Mouse (Mus musculus): Measurements from ENCODE around the gene Ldhc.
A peak's percentile ranks its signal among the peaks of the same experiment; 100 is the strongest.
"Not testable (repeated sequence)": the region's sequence is repeated elsewhere in the genome, so short reads cannot be mapped to it uniquely, and the experiment has no call there.

Gene Ldhc

GRCm38 (mm10) chr7:46843576-46843975 lies 17.4 kb upstream of the Ldhc start:
- no peak for DNase-seq

DNA sequence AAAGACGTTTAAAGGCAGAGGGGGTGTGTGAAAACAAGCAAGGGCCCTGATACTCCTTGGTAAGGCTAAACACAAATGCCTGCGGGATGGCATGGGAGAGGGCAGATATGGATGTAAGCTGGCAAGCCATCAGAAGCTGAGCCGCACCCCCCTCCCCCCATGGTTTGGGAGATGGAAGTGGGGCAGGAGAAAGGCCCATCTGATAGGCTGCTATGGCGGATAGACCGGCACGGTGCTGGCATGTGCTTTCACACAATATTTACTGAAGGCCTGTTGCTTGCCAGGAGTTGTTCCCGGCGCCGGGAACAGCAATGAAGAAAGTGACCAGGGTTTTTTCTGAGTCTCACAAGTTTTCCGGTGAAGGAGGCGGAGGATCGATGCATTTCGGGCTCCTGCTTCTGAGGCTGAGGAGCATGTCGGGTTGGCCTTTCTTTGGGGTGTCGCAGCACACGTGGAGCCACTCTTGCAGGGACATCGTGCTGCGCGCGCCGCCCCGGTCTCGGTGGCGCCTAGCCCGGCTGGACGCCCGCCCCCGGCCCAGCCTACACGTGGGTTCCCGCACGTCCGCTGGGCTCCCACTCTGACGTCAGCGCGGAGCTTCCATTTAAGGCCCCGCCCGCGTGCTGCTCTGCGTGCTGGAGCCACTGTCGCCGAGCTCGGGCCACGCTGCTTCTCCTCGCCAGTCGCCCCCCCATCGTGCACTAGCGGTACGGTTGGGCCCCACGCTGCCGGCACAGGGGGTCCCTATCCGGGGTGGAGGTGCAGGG lies 15.6 kb upstream of the Ldhc start:
- DNase-seq, result peak; percentile 87

DNA sequence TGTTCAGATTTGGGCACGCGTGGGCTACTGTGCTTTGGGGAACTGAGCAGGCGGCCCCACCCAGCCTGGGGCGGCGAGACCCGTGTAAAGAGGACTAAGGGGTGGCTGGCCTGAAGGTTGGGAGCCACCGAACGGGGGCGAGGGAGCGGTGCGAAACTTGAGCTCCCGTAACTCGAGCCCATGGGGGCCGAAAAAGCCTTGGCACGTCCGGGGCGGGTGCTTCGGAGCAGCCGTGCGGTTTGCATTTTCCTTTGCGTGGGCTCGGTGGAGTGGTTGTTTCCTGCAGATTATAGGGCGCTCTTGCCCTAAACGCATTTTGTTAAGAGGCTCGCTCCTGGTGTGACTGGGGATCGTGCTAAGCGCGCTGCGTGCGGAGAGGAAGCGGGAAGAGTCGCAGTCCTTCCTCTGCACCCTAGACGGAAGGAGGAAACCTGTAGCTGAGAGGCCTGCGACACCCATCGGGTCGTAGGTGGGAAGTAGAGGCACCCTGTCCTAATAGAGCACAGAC lies 15.0 kb upstream of the Ldhc start:
- DNase-seq, result no peak

DNA sequence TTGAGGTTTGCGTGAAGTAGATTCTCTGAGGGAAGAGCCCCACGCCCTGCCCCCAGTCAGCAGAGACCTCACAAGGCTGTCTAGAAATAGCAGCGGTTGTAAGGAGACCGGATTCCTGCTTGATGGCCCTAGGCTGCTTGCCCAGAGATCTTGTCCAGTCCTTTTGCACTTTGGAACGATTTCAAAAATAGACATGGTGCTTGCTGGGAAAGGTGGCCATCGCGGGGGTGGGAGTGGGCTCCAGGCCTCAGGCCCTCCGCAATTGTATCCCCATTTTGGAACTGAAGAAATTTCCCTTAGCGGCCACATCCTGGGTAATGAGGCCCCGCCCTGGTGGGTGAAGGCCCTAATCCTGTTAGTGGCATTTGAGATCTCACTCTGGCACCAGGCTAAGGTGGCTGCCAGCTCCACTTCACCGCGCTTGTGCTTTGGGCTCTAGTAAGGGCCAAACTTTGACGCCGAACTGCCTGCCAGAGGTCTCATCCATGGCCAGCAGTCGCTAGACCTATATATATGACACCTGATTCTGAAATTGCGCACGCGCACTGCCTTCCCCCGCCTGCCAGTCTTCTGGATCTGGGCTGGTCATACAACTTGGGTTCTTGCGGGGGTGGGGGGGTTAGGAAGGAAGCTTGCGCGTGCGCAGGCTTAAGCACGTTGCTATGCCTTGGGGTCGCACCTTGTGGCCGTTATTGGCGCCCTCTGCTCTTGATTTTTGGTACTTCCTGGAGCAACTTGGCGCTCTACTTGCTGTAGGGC lies 14.3 kb upstream of the Ldhc start:
- peak; percentile 72 for DNase-seq

DNA sequence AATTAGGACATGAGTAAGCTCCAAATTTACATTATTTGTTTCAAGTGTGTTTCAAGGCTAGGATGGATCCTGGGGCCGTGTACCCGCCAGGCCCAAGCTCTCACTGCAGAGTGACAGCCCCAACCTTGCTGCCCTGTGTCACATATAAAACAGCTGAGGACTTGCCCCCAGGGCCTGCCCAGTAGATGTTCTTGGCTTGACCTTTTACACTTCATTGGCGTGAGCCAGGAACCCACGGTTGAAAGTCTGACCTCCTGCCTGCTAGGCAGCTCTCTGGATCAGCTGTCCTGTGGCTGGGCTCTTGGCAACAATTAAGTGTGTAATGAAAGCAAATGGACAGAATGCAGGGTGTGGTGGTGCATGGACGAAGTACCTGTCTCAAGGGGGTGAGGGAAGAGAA lies 11.7 kb upstream of the Ldhc start:
- peak; percentile 64 for DNase-seq

DNA sequence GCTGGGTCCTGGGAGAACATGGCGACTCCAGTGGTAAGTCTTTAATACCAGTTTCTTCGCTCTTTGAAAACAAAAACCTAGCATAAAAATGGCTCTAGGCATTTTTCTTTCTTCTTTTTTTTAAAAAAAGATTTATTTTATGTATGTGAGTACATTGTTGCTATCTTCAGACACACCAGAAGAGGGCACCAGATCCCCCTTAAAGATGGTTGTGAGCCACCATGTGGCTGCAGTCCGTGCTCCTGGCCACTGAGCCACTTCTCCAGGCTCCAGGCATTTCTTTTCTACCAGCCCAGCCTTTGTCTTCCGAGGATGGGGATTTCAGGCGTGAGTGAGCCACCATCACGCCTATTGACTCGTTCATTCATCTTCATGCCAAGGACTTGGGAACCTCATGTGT lies 10.0 kb upstream of the Ldhc start:
- DNase-seq, result no peak

DNA sequence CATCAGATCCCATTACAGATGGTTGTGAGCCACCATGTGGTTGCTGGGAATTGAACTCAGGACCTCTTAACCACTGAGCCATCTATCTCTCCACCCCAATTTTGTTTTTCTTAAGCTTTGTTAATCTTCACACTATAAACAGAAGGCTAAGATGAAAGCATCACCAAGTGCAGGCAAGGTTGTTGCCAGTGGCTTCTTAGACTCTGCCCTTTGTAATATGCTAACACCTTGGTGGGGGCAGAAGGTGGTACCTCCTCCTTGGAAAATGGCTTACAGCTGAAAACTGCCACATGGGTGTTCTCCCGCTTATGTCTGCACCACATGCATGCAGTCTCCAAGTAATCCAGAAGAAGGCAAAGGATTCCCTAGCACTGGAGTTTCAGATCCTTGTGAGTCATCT lies 8.3 kb upstream of the Ldhc start:
- DNase-seq, result peak; percentile 49

DNA sequence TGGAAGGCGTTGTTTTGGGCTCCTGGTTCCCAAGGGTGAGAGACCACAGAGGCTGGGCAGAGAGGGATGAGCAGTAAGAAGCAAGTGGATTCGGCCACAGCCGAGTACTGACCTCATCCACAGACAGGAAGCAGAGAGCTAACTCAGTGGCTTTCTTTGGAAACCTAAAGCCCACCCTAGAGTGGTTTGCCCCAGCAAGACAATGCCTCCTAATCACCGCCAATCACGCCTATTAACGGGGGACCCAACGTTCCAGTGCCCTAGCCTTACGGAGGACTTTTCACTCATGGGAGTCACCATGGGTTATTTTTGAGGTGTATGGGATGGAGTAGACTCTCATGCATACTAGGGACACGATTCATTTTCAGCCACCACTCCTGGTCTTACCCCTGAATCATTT lies 7.6 kb upstream of the Ldhc start:
- no peak for DNase-seq

- no peak for DNase-seq
These were observed 5.0 kb upstream of the Ldhc start for GRCm38 (mm10) chr7:46855866-46856560.

- no peak for DNase-seq
These were observed 3.6 kb upstream of the Ldhc start for GRCm38 (mm10) chr7:46857436-46857835.

- DNase-seq, result no peak
These were observed 2.0 kb upstream of the Ldhc start for GRCm38 (mm10) chr7:46859031-46859430.

GRCm38 (mm10) chr7:46871988-46872387 lies 11.0 kb downstream of the Ldhc start:
- no peak for DNase-seq

DNA sequence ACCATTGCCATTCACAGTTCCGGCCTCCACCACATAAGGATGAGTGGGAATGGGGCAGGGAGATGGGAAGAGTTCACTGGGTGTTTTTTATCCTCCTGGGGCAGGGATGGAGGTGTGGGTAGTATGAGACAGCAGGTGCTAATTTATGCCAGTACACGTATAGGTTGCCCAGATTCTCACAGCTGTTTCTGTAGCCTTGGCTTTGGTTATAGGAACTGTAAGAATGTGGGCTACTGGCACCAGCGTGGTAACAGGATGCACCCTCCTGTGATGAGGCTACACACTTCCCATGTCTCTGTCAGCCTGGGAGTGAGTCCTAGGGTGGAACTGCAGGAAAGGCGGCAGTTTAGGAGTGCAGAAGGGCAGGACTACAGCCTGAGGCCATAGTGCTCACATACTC lies 15.8 kb downstream of the Ldhc start:
- DNase-seq, result no peak

GRCm38 (mm10) chr7:46877255-46877654 lies 16.3 kb downstream of the Ldhc start:
- DNase-seq, result no peak

DNA sequence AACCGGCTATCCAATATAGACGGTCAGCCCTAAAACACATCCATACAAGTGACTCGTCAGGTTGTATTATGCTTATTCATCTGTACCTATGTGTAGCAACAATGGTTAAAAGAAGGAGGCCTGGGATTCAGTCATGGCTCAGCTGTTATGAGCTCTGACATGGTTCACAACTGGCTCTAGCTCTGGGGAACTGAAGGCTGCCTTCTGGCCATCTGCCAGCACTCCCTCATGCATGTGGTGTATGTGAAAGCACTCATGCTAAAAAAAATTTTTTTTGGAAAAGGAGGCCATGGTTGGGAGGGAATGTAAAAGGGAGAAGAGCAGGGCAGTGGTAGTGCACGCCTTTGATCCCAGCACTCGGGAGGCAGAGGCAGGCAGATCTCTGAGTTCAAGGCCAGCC lies 18.8 kb downstream of the Ldhc start:
- DNase-seq, result peak; percentile 9

DNA sequence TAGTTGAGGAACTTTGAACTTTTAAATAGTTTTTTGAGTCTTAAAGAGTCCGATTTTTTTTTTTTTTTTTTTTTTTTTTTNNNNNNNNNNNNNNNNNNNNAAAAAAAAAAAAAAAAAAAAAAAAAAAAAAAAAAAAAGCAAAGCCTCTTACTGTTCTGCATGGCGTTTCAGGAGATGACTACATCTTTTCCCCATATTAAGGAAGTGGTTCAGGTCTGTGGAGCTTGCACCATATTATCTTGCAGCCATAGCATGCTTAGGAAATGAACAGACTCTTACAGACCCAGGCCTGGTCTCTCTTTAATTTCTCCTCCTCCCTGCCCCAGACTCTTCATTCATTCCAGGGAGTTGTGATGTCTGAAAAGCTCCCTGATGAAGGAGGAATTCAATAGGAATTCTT lies 20.0 kb downstream of the Ldhc start:
- no peak for DNase-seq

DNA sequence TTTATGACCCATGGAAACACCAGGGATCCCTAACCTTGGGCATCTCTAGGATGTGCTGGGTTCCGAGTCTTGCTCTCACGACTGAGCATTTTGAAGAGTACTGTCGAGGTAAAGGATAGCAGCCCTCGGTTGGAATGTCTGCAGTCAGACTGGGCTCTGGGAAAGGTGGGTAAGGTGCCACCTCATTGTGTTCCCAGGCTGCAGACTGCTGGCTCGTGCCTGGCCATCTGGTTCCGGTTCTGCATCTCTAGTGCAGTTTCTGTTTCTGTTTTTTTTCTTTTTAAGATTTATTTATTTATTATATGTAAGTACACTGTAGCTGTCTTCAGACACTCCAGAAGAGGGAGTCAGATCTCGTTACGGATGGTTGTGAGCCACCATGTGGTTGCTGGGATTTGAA lies 20.9 kb downstream of the Ldhc start:
- not testable (repeated sequence) for DNase-seq

DNA sequence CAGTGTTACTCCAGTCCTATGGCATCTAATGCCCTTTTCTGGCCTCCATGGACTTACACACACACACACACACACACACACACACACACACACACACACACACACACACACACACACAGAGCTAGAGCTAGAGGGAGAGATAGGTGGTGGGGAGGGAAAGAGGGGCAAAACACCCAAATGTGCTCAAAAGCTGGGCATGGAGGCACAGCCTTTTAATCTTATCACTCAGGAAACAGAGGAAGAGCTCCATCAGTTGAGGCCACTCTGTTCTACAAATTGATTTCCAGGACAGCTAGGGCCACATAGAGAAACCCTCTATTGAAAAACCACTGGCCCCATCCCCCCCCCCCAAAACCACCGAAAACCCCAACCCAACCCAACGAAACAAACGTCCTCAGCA lies 22.3 kb downstream of the Ldhc start:
- no peak for DNase-seq

- no peak for DNase-seq
These were observed 34.5 kb downstream of the Ldhc start for GRCm38 (mm10) chr7:46895511-46895910.

GRCm38 (mm10) chr7:46899343-46899742 lies 38.3 kb downstream of the Ldhc start:
- no peak for DNase-seq

GRCm38 (mm10) chr7:46911250-46911649 lies 50.2 kb downstream of the Ldhc start:
- no peak for DNase-seq

GRCm38 (mm10) chr7:46916376-46916775 lies 55.4 kb downstream of the Ldhc start:
- DNase-seq, result no peak

- DNase-seq, result no peak
These were observed 57.8 kb downstream of the Ldhc start for GRCm38 (mm10) chr7:46918678-46919371.
